Mouse (Mus musculus) neural tube, embryonic 14.5 days (tissue): ENCODE measurements around the gene Amacr. TPM values are rescaled to one million over a fixed set of nuclear protein-coding genes. Genes with fewer than 3 reads are reported as not detected.

Source experiments
- ATAC-seq: fragments of 200-750 bp; cut with Nextera tagmentation; 2 replicates; pipeline ENCODE4 v1.8.0; 2017; ENCODE audit warnings: low read depth, mild to moderate bottlenecking, moderate TSS enrichment, moderate library complexity
- H3K27ac ChIP-seq: fragments of 300-500 bp; sonication (generic); 2 replicates; pipeline ENCODE4 v1.5.1; 2014; ENCODE audit warnings: low read depth, mild to moderate bottlenecking, control low read depth, low read length, moderate library complexity, mixed read lengths
- H3K27me3 ChIP-seq: fragments of 300-500 bp; sonication (generic); 2 replicates; pipeline ENCODE4 v1.6.1; 2014; ENCODE audit warnings: low read length; ENCODE audit not compliant: control insufficient read depth, insufficient read depth
- H3K36me3 ChIP-seq: fragments of 300-500 bp; sonication (generic); 2 replicates; pipeline ENCODE4 v1.6.1; 2014; ENCODE audit warnings: low read length, mixed read lengths; ENCODE audit not compliant: control insufficient read depth, insufficient read depth
- H3K4me1 ChIP-seq: fragments of 300-500 bp; sonication (generic); 2 replicates; pipeline ENCODE4 v1.6.1; 2014; ENCODE audit warnings: low read length; ENCODE audit not compliant: control insufficient read depth, insufficient read depth
- H3K4me2 ChIP-seq: fragments of 300-500 bp; sonication (generic); 2 replicates; pipeline ENCODE4 v1.6.1; 2014; ENCODE audit warnings: mild to moderate bottlenecking, low read depth, low read length, control low read depth
- H3K4me3 ChIP-seq: fragments of 300-500 bp; sonication (generic); 2 replicates; pipeline ENCODE4 v1.5.1; 2014; ENCODE audit warnings: low read depth, low read length, control low read depth, mixed read lengths
- H3K9ac ChIP-seq: fragments of 300-500 bp; sonication (generic); replicated peaks from 2 replicates; pipeline ENCODE4 v1.6.1; 2014; ENCODE audit warnings: low read depth, mild to moderate bottlenecking, control low read depth, low read length, mixed read lengths
- H3K9me3 ChIP-seq: fragments of 300-500 bp; sonication (generic); 2 replicates; pipeline ENCODE4 v1.6.1; 2016; ENCODE audit warnings: low read length; ENCODE audit not compliant: control insufficient read depth
- WGBS: fragments of 180-500 bp; shearing (Covaris S2); extraction: QIAGEN DNeasy Blood & Tissue Kit; methylation state at CpG from one replicate; pipeline ENCODE4 v1.1.7; 2014; 5-methylcytosine and 5-hydroxymethylcytosine counted together
- polyA plus RNA-seq: library from polyadenylated mRNA; unstranded; fragments of >200 nt; fragmentation: Nextera tagmentation; extraction: Ambion mirVana; gene quantifications from 2 replicates; pipeline ENCODE4 v1.2.1, GENCODE M21; 2014

The Amacr gene
- polyA plus RNA-seq, 1 experiment from 2014 or later = 14.2 TPM

DNA sequence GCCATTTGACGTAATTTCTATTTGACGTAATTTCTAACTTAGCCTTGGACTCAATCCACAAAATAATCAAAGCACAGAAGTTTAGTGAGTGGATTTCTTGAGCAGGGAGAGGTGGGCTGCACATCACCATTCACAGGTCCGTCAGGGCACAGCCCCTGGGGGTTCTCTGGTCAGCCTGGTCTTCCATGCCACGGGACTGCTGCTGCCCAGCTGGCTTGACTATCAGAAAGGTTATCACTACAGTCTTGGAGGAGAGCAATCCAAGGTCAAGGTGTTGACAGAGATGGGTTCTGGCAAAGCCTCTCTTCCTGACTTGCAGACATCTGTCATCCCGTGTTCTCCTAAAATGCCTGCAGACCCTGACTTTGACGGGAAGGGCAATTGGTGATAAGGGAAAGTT is 23.1 kb downstream of the Amacr start:
- no peaks in the 10 kb centered on the region for H3K9me3 ChIP-seq
- H3K4me3 ChIP-seq = no peak overlapping the region
- no peaks in the 10 kb centered on the region for H3K27me3 ChIP-seq
- WGBS = 92% methylated on average over 6 of the region's 6 CpGs
- no peaks in the 10 kb centered on the region for H3K36me3 ChIP-seq
- no peak for ATAC-seq
- no peaks in the 10 kb centered on the region for H3K4me1 ChIP-seq
- H3K4me2 ChIP-seq = no peak overlapping the region
- H3K9ac ChIP-seq = no peak overlapping the region
- H3K27ac ChIP-seq = no peak overlapping the region

DNA sequence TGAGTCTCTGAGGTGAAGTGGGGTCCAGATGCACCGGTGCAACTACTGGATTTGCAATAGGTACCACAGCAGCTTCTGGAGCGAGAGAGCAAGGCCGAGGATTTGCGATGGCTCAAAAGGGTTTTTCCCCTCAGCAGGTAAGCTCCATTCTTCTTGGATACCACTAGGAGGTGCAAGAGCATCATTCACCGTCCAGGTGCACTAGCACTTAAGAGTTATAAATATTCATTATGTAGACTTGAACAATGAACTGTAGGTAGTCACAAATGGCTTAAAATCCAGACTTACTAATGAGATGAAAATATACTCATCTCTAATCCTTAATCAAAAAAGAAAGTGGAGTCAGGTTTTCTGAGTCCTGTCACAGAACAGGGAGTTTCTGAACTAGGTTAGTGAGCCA is 27.2 kb downstream of the Amacr start:
- Histone ChIP-seq H3K27ac (no peak overlapping the region), H3K4me2 (no peak overlapping the region), H3K4me3 (no peak overlapping the region), H3K9me3 (no peaks in the 10 kb centered on the region), H3K36me3 (no peaks in the 10 kb centered on the region), H3K4me1 (no peaks in the 10 kb centered on the region), H3K27me3 (no peaks in the 10 kb centered on the region), H3K9ac (no peak overlapping the region)
- WGBS = 41% methylated on average over 5 of the region's 5 CpGs
- ATAC-seq = no peak

DNA sequence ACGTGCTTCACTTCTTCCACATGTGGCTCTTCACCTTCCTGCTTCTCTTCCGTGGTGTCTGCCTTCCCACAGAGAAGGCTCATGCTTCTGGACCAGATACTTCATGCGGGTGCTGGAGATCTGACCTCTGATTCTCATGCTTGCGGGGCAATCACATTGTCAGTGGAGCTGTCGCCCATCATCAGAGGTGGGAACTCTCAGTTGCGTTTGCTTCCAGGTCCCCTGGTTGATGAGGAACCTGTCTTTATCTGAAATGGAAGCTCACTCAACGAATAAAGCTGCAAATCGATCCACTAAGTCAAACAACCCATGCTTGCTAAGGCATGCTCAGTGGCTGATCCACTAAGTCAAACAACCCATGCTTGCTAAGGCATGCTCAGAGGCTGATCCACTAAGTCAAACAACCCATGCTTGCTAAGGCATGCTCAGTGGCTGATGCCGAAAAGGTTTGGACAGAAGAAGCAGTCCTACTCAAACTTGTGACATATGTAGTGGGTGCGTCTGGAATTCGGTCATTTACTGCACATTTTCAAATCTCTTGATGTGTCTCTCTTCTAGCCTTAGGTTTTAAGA is 29.5 kb downstream of the Amacr start:
- Histone ChIP-seq H3K9me3 (no peaks in the 10 kb centered on the region), H3K27me3 (no peaks in the 10 kb centered on the region), H3K27ac (no peak overlapping the region), H3K9ac (no peak overlapping the region), H3K4me3 (no peak overlapping the region), H3K4me1 (no peaks in the 10 kb centered on the region), H3K4me2 (no peak overlapping the region), H3K36me3 (no peaks in the 10 kb centered on the region)
- ATAC-seq = no peak
- 94% methylated on average over 11 of the region's 11 CpGs for WGBS

DNA sequence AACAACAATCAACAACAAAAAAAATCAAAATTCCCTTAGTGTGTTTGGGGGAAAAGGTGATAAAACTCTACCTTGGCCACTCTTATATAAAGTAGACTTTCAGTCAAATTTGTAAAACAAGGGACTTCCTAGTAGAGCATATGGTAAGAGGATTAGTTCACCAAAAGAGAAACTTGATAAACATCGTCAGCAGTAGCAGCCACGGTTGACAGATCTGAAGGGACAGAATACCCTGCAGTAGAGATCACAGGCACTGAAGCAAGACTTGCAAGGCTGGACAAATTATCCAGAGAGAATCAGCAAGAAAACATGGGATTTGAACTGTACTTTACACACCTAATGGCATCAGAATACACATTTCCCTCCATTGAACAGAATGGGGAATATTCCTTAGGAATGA is 33.4 kb downstream of the Amacr start:
- H3K9me3 ChIP-seq = no peaks in the 10 kb centered on the region

DNA sequence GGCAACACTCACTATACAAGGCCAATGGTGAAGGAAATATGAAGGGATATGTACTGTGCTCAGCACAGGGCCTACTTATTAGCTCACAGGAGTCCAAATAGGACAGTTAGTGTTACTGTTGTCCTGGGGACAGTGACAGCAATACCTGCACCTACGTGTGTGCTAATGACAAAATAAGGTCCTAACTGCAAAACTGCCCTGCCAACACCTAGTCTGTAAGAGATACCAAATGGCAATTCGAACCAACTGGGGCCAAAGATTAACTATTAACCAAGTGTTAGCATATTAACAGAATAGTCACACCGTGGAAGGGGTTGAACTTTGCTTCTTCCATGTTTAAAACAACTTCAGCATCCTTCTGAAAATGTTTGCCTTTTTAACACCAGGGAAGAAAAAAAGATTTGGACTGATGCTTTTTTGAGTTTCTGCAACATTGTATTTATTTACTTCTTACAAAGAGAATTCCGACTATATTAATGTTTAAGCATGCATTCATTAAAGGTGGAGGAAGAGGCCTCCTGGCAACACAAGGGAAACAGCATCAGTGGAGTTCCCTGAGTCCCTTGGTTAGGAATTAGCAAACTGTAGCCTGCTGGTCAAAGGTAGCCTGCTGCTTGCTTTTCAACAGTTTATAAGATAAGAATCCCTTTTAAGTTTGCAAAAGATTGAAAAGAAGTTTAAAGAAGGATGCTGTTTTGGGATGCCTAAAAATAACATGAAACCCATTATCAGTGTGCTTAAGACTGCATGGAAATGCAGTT is 45.4 kb downstream of the Amacr start:
- Histone ChIP-seq H3K9ac (no peak overlapping the region), H3K4me1 (no peaks in the 10 kb centered on the region), H3K4me2 (no peak overlapping the region), H3K27ac (no peak overlapping the region), H3K27me3 (no peaks in the 10 kb centered on the region), H3K9me3 (no peaks in the 10 kb centered on the region), H3K4me3 (no peak overlapping the region), H3K36me3 (no peaks in the 10 kb centered on the region)
- no peak for ATAC-seq
- 81% methylated on average over 4 of the region's 4 CpGs for WGBS

More for the DNA sequence above, 33.4 kb downstream of the Amacr start:
- H3K4me3 ChIP-seq = no peak overlapping the region
- no peak overlapping the region for H3K9ac ChIP-seq
- no peaks in the 10 kb centered on the region for H3K4me1 ChIP-seq
- ATAC-seq = no peak
- H3K4me2 ChIP-seq = no peak overlapping the region
- no peak overlapping the region for H3K27ac ChIP-seq
- no peaks in the 10 kb centered on the region for H3K27me3 ChIP-seq
- no peaks in the 10 kb centered on the region for H3K36me3 ChIP-seq
- WGBS = 65% methylated on average over 2 of the region's 2 CpGs

DNA sequence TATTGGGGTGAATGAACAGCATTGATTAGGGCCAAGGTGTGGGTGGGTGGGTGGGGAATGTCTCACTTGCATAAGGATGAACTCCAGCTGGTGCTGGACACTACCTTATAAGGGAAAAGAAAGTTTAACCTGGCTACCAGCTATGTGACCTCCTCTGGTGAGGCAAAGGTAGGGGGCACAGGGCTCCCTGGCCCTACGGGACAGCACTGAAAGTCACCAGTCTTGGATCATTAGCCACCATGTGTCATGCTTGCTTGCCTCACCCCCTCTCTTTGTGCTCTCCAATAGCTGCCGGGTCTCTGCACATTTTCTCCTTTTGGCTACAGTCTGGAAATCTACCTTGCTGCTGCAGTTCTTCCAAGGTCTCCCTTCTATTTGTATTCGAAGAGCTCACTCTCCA is 48.6 kb downstream of the Amacr start:
- WGBS = 75% methylated on average over 3 of the region's 3 CpGs
- Histone ChIP-seq H3K9me3 (no peaks in the 10 kb centered on the region), H3K36me3 (no peaks in the 10 kb centered on the region), H3K4me3 (no peak overlapping the region), H3K4me2 (no peak overlapping the region), H3K27ac (no peak overlapping the region), H3K4me1 (no peaks in the 10 kb centered on the region), H3K9ac (no peak overlapping the region), H3K27me3 (peaks cover 7% of the 10 kb centered on the region)
- no peak for ATAC-seq

DNA sequence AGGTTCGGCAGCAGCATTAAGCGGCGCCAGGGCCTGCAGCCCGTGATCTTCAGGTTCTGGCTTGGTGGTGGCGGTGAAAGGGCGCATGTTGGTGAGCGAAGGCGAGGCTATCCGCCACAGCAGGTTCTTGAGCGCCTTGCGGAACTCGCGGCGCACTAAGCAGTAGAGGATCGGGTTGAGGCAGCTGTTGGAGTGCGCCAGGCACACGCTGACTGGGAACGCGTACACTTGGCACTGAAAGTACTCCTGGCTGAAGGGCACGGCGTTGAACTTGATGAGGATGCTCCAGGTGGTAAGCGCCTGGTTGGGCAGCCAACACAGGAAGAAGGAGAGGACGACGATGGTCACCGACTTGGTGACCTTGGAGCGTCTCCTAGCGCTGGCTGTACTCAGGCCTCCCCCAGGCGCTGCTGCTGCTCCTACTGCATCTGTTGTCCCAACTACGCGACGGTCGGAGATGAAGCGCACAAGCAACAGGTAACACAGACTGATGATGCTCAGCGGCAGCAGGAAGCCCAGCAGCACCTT is 54.5 kb downstream of the Amacr start:
- no peak overlapping the region for H3K27ac ChIP-seq
- H3K9ac ChIP-seq = 0 out of 2 replicates have a peak overlapping the region, but pooled peaks have one; percentile 12
- peak overlapping the region; percentile 70 for H3K4me2 ChIP-seq
- peaks cover 36% of the 10 kb centered on the region for H3K27me3 ChIP-seq
- H3K36me3 ChIP-seq = no peaks in the 10 kb centered on the region
- H3K9me3 ChIP-seq = no peaks in the 10 kb centered on the region
- H3K4me3 ChIP-seq = peak overlapping the region; percentile 27
- peaks cover 18% of the 10 kb centered on the region for H3K4me1 ChIP-seq
- ATAC-seq = peak; percentile 42; the same call in 1 of the 2 replicates
- 5% methylated on average over 34 of the region's 34 CpGs for WGBS

DNA sequence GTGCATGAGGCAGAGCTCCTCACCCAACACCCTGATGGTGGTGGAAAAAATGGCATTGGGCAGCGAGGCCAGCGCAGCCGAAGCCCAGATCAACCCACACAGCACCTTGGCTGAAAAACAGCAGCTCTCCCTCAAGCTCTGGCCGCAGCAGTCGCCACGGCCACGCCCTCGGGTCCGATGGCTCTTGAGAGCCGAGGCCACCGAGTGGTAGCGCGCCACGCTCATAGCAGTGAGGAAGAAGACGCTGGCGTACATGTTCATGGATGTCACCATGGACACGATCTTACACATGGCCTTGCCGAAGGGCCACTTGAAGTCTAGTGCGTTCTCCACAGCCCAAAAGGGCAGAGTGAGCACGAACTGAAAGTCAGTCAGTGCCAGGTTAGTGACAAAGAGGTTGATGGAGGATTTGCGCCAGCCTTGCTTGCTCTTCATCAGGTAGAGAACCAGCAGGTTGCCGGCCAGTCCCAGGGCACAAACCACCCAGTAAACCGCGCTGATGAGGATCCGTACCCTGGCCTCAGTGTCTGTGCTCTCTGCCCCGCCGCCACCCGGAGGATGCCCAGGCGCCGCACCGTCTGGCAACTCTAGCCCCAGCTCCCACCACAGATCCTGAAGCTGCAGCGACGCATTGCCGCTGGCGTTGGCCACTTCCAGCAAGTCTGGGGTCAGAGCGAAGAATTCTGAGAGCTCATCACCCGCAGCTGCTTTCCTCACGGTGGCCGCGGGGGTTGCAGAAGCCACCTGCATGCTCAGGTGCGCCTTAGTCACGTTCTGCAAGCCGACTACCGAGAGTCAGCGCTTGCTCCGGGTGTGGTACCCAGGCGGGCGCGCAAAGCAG is 55.2 kb downstream of the Amacr start:
- Histone ChIP-seq H3K4me3 (peak overlapping the region; percentile 27), H3K27me3 (peaks cover 36% of the 10 kb centered on the region), H3K4me1 (peaks cover 18% of the 10 kb centered on the region), H3K36me3 (no peaks in the 10 kb centered on the region), H3K9ac (peak overlapping the region; percentile 52; the same call in 1 of the 2 replicates), H3K9me3 (no peaks in the 10 kb centered on the region), H3K27ac (no peak overlapping the region), H3K4me2 (peak overlapping the region; percentile 70)
- peak; percentile 52 for ATAC-seq
- 2% methylated on average over 49 of the region's 49 CpGs for WGBS

DNA sequence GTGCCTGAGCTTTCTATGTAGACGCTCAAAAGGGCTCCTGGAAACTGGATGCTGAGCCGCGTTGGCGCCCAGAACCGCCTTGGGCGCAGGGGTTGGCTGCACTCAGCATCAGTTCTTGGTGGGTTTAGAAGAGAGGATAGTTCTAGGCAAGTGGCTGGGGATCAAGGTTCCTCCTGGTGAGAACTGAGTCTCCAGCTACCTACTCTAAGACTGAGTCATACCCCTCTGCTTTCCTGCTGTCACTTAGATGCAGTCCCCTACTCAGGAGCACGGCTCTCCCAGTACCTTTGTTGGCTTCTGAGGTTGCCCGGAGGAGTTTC is 55.8 kb downstream of the Amacr start:
- Histone ChIP-seq H3K36me3 (no peaks in the 10 kb centered on the region), H3K9ac (peak overlapping the region; percentile 52; the same call in 1 of the 2 replicates), H3K27ac (no peak overlapping the region), H3K4me2 (peak overlapping the region; percentile 70), H3K4me1 (peaks cover 18% of the 10 kb centered on the region), H3K4me3 (peak overlapping the region; percentile 27), H3K27me3 (peaks cover 36% of the 10 kb centered on the region), H3K9me3 (no peaks in the 10 kb centered on the region)
- 3% methylated on average over 8 of the region's 8 CpGs for WGBS
- ATAC-seq = no peak
